Mouse (Mus musculus): ENCODE measurements around the gene Caprin1.

Caprin1 gene

GRCm38 (mm10) chr2:103796211-103796860 lies 1.1 kb downstream of the Caprin1 start:
- DNase-seq: peak; percentile 56

- DNase-seq: peak; percentile 83
Measured at GRCm38 (mm10) chr2:103795843-103796210, 1.6 kb downstream of the Caprin1 start.

GRCm38 (mm10) chr2:103792009-103792408 lies 5.4 kb downstream of the Caprin1 start:
- no peak for DNase-seq

GRCm38 (mm10) chr2:103785735-103786134 lies 11.7 kb downstream of the Caprin1 start:
- DNase-seq: no peak

- DNase-seq: no peak
Measured at GRCm38 (mm10) chr2:103784621-103785020, 12.8 kb downstream of the Caprin1 start.

- DNase-seq: no peak
Measured at GRCm38 (mm10) chr2:103762492-103762891, 35.0 kb downstream of the Caprin1 start.

GRCm38 (mm10) chr2:103761993-103762392 lies 35.5 kb downstream of the Caprin1 start:
- no peak for DNase-seq

GRCm38 (mm10) chr2:103760906-103761716 lies 36.3 kb downstream of the Caprin1 start, which contains the start of gene Nat10:
Nat10 (minus strand) TSS chr2:103761270.
- DNase-seq: peak; percentile 99

- DNase-seq: no peak
Measured at GRCm38 (mm10) chr2:103760421-103760820, 37.0 kb downstream of the Caprin1 start.

- DNase-seq: no peak
Measured at GRCm38 (mm10) chr2:103755458-103756085, 41.9 kb downstream of the Caprin1 start.

GRCm38 (mm10) chr2:103754614-103755013 lies 42.8 kb downstream of the Caprin1 start:
- no peak for DNase-seq

- no peak for DNase-seq
Measured at GRCm38 (mm10) chr2:103751771-103752170, 45.7 kb downstream of the Caprin1 start.

- DNase-seq: no peak
Measured at GRCm38 (mm10) chr2:103749091-103749490, 48.4 kb downstream of the Caprin1 start.

- DNase-seq: no peak
Measured at GRCm38 (mm10) chr2:103747891-103748290, 49.6 kb downstream of the Caprin1 start.

GRCm38 (mm10) chr2:103746761-103747160 lies 50.7 kb downstream of the Caprin1 start:
- DNase-seq: no peak

GRCm38 (mm10) chr2:103746096-103746495 lies 51.4 kb downstream of the Caprin1 start:
- no peak for DNase-seq

- DNase-seq: no peak
Measured at GRCm38 (mm10) chr2:103745481-103745880, 52.0 kb downstream of the Caprin1 start.

GRCm38 (mm10) chr2:103743988-103744387 lies 53.5 kb downstream of the Caprin1 start:
- peak; percentile 76 for DNase-seq

- peak; percentile 5 for DNase-seq
Measured at GRCm38 (mm10) chr2:103743536-103743935, 53.9 kb downstream of the Caprin1 start.

GRCm38 (mm10) chr2:103742821-103743220 lies 54.6 kb downstream of the Caprin1 start:
- DNase-seq: no peak

- DNase-seq: no peak
Measured at GRCm38 (mm10) chr2:103731423-103731822, 66.0 kb downstream of the Caprin1 start.

GRCm38 (mm10) chr2:103730999-103731398 lies 66.5 kb downstream of the Caprin1 start:
- DNase-seq: no peak

GRCm38 (mm10) chr2:103728027-103728540 lies 69.4 kb downstream of the Caprin1 start:
- DNase-seq: peak; percentile 55
